Mouse (Mus musculus): ENCODE measurements around the gene Uggt1. TPM values are rescaled to one million over a fixed set of nuclear protein-coding genes. Genes with fewer than 3 reads are reported as not detected.

Gene Uggt1
- polyA plus RNA-seq (2012; rRNA removed) = 14.6 and 14.7 TPM in 2 replicates

GRCm38 (mm10) chr1:36244058-36244827 lies at the start of gene Uggt1:
Uggt1 (minus strand) TSS chr1:36244720.

GRCm38 (mm10) chr1:36274455-36274854 lies 29.9 kb upstream of the Uggt1 start, which contains the start of gene Neurl3:
Neurl3 (minus strand) TSS chr1:36274679.

Other genes with a start within 250 kb of the Uggt1 start
- 92.5 and 95.7 TPM in 2 replicates for gene Hs6st1, start 176.3 kb downstream of the Uggt1 start, polyA plus RNA-seq (2012; rRNA removed)
- gene Neurl3, start 30.0 kb upstream of the Uggt1 start, polyA plus RNA-seq (2012; rRNA removed) = 107 and 108 TPM in 2 replicates
- gene Arid5a, start 63.0 kb upstream of the Uggt1 start, polyA plus RNA-seq (2012; rRNA removed) = 7.8 and 7.9 TPM in 2 replicates
- gene Kansl3, start 124.5 kb upstream of the Uggt1 start, polyA plus RNA-seq (2012; rRNA removed) = 43.8 and 55.9 TPM in 2 replicates
- gene Fer1l5, start 127.6 kb upstream of the Uggt1 start, polyA plus RNA-seq (2012; rRNA removed) = not detected in 2 replicates
- gene Lman2l, start 200.6 kb upstream of the Uggt1 start, polyA plus RNA-seq (2012; rRNA removed) = 8.3 and 9.2 TPM in 2 replicates
- gene Cnnm4, start 226.9 kb upstream of the Uggt1 start, polyA plus RNA-seq (2012; rRNA removed) = 209 and 224 TPM in 2 replicates